Mouse (Mus musculus) MEL (cell line): Measurements from ENCODE around the gene Nptx1.

ENCODE experiments used
- E2F4 ChIP-seq: IDR thresholded peaks from 2 replicates; pipeline ENCODE4 v1.6.1; 2011; ENCODE audit warnings: low read depth, low read length, improper control_type of control experiment, borderline replicate concordance
- MYC ChIP-seq: IDR thresholded peaks from 2 replicates; pipeline ENCODE4 v1.6.1; 2011; ENCODE audit warnings: low read depth, mild to moderate bottlenecking, low read length, improper control_type of control experiment, moderate library complexity
- RCOR1 ChIP-seq: IDR thresholded peaks from 2 replicates; pipeline ENCODE4 v1.6.1; 2012; ENCODE audit warnings: low read depth, mild to moderate bottlenecking, inconsistent platforms, low read length, improper control_type of control experiment

- TF ChIP-seq E2F4 (no peak), RCOR1 (no peak), MYC (no peak)
Measured at GRCm38 (mm10) chr11:119593966-119594365, 46.4 kb upstream of the Nptx1 start.
